Comparison of ENCODE assay signal across 13 mouse cellular contexts in genomic region chr17:36001121-36001897, GRCm38 (mm10). TPM values are rescaled to one million over a fixed set of nuclear protein-coding genes. Genes with fewer than 3 reads are reported as not detected.
DNase-seq lines count a peak whose midpoint lies in the region; TF ChIP-seq lines count a peak whose summit lies in the region.
"Had no signal": no experiment of that assay in that cellular context is flagged by ENCODE, and none has a peak within 500 bp of the region (broad histone marks: within the 10 kb centered on the region; RNA-seq: fewer than 3 reads in every experiment).

No protein-coding gene starts in this region.

- peak overlapping the region; percentile 93 for H3K27ac ChIP-seq in embryonic fibroblast, embryonic 13.5 days (ENCODE audit: insufficient read depth, low read length)
- H3K27ac ChIP-seq: forebrain, embryonic 10.5 days; hindbrain, embryonic 15.5 days; limb, embryonic 15.5 days; midbrain, embryonic 12.5 days had no signal

- no peak for TF ChIP-seq CTCF in C2C12 (IDR thresholded peaks at IDR 0.05; ENCODE audit: control insufficient read depth, insufficient read depth, insufficient read length)
- no peak for TF ChIP-seq CTCF in embryonic fibroblast, embryonic 13.5 days (IDR thresholded peaks at IDR 0.05; ENCODE audit: borderline replicate concordance, insufficient read depth, low read length)

- peaks cover 85% of the 10 kb centered on the region for H3K79me2 ChIP-seq in C2C12 (ENCODE audit: control insufficient read depth, insufficient read depth)

- no peak overlapping the region for H3ac ChIP-seq in C2C12 (ENCODE audit: control insufficient read depth, insufficient read length, low read depth)

- peak; percentile 91 for DNase-seq in 3T3-L1 (ENCODE audit: low read depth, low spot score)
- peak; percentile 57 to 72 for DNase-seq in natural killer cell, adult 2 months (ENCODE audit: low spot score in 2 of 2)
- DNase-seq in cerebellum, adult 9-10 months = no peak
- DNase-seq in urinary bladder, postnatal 25 days (ENCODE audit: low spot score) = no peak
- DNase-seq in neural tube, embryonic 10.5 days (ENCODE audit: extremely low spot score, low spot score) = no peak
- DNase-seq: adrenal gland, adult 8-10 months; cerebellum, postnatal 25 days had no signal

- H3K4me3 ChIP-seq in C2C12 (ENCODE audit: insufficient read depth, poor library complexity, severe bottlenecking) = no peak overlapping the region
- no peak overlapping the region for H3K4me3 ChIP-seq in embryonic fibroblast, embryonic 13.5 days (ENCODE audit: insufficient read depth, low read length)
- H3K4me3 ChIP-seq: forebrain, embryonic 10.5 days; hindbrain, embryonic 15.5 days; limb, embryonic 15.5 days; midbrain, embryonic 12.5 days had no signal

- peaks cover 67% of the 10 kb centered on the region for H3K79me3 ChIP-seq in C2C12 (ENCODE audit: low read depth)

- H3K4me1 ChIP-seq in embryonic fibroblast, embryonic 13.5 days (ENCODE audit: control insufficient read depth, insufficient read depth, low read length) = peaks cover 2% of the 10 kb centered on the region

- no peaks in the 10 kb centered on the region for H3K27me3 ChIP-seq in C2C12 (ENCODE audit: control insufficient read depth, insufficient read depth, insufficient read length)
- H3K27me3 ChIP-seq: hindbrain, embryonic 15.5 days; limb, embryonic 15.5 days; midbrain, embryonic 12.5 days had no signal

- peaks cover 19% of the 10 kb centered on the region for H3K36me3 ChIP-seq in C2C12 (ENCODE audit: control insufficient read depth, insufficient read depth)
- H3K36me3 ChIP-seq: hindbrain, embryonic 15.5 days had no signal

- no peak for TF ChIP-seq POLR2A in embryonic fibroblast, embryonic 13.5 days (IDR thresholded peaks at IDR 0.05; ENCODE audit: low read depth, low read length)

TF ChIP-seq in C2C12, 6 proteins besides CTCF, POLR2A, EP300 and RAD21:
- no peak for TF ChIP-seq FOSL1 (IDR thresholded peaks at IDR 0.05; ENCODE audit: insufficient read depth, low read length, poor library complexity, severe bottlenecking)
- TF ChIP-seq MYOG (IDR thresholded peaks at IDR 0.05; ENCODE audit: control insufficient read depth, extremely low read depth, insufficient read length) = no peak
- TF ChIP-seq MAX (IDR thresholded peaks at IDR 0.05) = peak; percentile 21
- peak; percentile 8 for TF ChIP-seq USF1 (IDR thresholded peaks at IDR 0.05; ENCODE audit: low read depth)
TF ChIP-seq in C2C12: peak in this region for 2.

RNA-seq across cellular contexts. Expression of gene H2-T24, which starts 19.1 kb away (rescaled TPM):
- polyA plus RNA-seq in C2C12 (2012; fragmentation: generic; extraction: Trizol) = 0.16 TPM
- polyA plus RNA-seq in embryonic fibroblast, embryonic 13.5 days (2011; ENCODE audit: insufficient read length, low read depth, missing spikeins) = not detected in 2 replicates

RNA-seq across cellular contexts. Expression of gene Prr3, which starts 21.3 kb away (rescaled TPM):
- 13.7 TPM for polyA plus RNA-seq in C2C12 (2012; fragmentation: generic; extraction: Trizol)
- polyA plus RNA-seq in embryonic fibroblast, embryonic 13.5 days (2011; ENCODE audit: insufficient read length, low read depth, missing spikeins) = 30.8 and 31.4 TPM in 2 replicates

RNA-seq across cellular contexts. Expression of gene Gnl1, which starts 21.7 kb away (rescaled TPM):
- 71.7 TPM for polyA plus RNA-seq in C2C12 (2012; fragmentation: generic; extraction: Trizol)
- 40.0 and 40.9 TPM in 2 replicates for polyA plus RNA-seq in embryonic fibroblast, embryonic 13.5 days (2011; ENCODE audit: insufficient read length, low read depth, missing spikeins)

RNA-seq across cellular contexts. Expression of gene H2-T23, which starts 31.3 kb away (rescaled TPM):
- polyA plus RNA-seq in C2C12 (2012; fragmentation: generic; extraction: Trizol) = 7.0 TPM
- 15.8 and 21.7 TPM in 2 replicates for polyA plus RNA-seq in embryonic fibroblast, embryonic 13.5 days (2011; ENCODE audit: insufficient read length, low read depth, missing spikeins)

RNA-seq across cellular contexts. Expression of gene Abcf1, which starts 31.7 kb away (rescaled TPM):
- 82.6 TPM for polyA plus RNA-seq in C2C12 (2012; fragmentation: generic; extraction: Trizol)
- polyA plus RNA-seq in embryonic fibroblast, embryonic 13.5 days (2011; ENCODE audit: insufficient read length, low read depth, missing spikeins) = 90.7 and 95.8 TPM in 2 replicates

Comparison
In these comparisons a context has a peak if more than half of its experiments do, and no peak if none do; other contexts are left out.
1. DNase-seq: peak in 3T3-L1 (single experiment) and natural killer cell, adult 2 months (2 of 2); none in cerebellum, adult 9-10 months (single experiment), urinary bladder, postnatal 25 days (single experiment) and neural tube, embryonic 10.5 days (single experiment).